Mouse (Mus musculus) right cerebral cortex, postnatal 36 days (tissue): ENCODE measurements at regions not wholly inside any gene's neighbourhood (a gene's known extent, or its start where the extent isn't known, plus 50 kb on each side); places are given as distances from the start of the nearest gene placed in this dataset.
A peak's percentile ranks its signal among the peaks of the same experiment; 100 is the strongest.

ENCODE experiments used
- DNase-seq, 2 experiments: peaks; one replicate each; pipeline ENCODE4 v3.0.0; 2022; ENCODE audit warnings: low spot score in 2 of 2, mixed read lengths in 1 of 2

DNA sequence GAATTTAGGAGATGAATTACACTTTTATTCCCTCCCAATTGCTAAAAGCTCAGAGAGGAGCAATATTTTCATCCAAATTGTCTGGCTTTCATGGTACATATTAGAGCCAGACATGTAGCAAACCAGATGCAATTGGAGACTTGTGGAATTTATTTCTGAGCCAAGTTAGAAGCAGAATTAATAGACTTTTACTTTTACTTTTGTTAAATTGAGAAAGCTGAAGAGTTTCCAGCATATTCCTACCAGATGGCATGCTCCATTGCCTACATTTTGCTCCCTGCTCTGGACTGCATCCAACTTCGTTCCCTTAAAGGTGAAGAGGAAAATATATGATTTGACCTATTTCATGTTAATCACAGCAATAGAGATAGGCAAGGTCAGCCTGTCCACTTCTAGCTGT, 646.4 kb upstream of the Slit2 start:
- no peak for DNase-seq

- peak in 1 of 2 experiments; percentile 2 for DNase-seq
Measured at GRCm38 (mm10) chr5:47339807-47340206, 643.1 kb upstream of the Slit2 start.

- DNase-seq: no peak
Measured at GRCm38 (mm10) chr5:47370184-47370583, 612.8 kb upstream of the Slit2 start.

- no peak for DNase-seq
Measured at GRCm38 (mm10) chr5:47385930-47386329, 597.0 kb upstream of the Slit2 start.

DNA sequence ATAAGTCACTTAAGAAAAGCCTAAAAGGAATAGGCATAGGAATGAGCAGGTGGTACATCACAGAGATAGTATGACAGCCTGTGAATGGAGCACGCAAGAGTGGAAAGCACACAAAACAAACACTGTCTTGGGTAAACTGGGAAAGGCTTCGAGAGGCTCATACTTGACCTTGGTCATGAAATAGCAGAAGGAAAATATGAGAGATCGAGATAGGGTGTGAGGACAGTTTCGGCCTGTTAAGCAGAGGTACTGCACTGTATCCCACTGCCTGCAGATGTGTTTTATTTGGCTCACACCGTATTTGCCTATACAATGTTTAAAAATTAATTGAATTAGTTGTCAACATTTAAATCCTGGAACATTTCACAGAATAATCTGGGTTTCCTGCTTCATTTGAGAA, 596.2 kb upstream of the Slit2 start:
- no peak for DNase-seq

GRCm38 (mm10) chr5:47390735-47391134, 592.2 kb upstream of the Slit2 start:
- no peak for DNase-seq

DNA sequence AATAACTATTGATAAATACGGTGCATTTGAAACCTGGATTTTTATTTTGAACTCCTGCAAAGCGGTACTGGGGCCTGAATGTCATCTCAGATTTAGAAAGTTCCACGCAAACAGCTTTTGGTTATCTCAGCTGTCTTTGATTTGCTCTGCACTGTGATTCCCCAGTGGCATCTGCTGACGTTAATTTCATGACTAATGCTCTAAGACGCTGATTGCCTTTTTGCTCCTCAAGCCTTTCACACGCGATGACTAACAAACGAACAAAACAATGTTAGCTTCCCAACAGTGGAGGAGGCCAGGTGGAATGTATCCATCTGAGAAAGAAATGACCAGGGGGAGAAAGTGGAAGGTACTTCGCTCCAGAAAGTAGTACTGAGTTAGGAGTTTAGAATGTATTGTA, 586.1 kb upstream of the Slit2 start:
- no peak for DNase-seq

- no peak for DNase-seq
Measured at GRCm38 (mm10) chr5:47421916-47422315, 561.0 kb upstream of the Slit2 start.

- DNase-seq: no peak
Measured at GRCm38 (mm10) chr5:47426040-47426439, 556.9 kb upstream of the Slit2 start.

GRCm38 (mm10) chr5:47426467-47426866, 556.5 kb upstream of the Slit2 start:
- DNase-seq: no peak

- no peak for DNase-seq
Measured at GRCm38 (mm10) chr5:47429217-47430172, 553.4 kb upstream of the Slit2 start.

DNA sequence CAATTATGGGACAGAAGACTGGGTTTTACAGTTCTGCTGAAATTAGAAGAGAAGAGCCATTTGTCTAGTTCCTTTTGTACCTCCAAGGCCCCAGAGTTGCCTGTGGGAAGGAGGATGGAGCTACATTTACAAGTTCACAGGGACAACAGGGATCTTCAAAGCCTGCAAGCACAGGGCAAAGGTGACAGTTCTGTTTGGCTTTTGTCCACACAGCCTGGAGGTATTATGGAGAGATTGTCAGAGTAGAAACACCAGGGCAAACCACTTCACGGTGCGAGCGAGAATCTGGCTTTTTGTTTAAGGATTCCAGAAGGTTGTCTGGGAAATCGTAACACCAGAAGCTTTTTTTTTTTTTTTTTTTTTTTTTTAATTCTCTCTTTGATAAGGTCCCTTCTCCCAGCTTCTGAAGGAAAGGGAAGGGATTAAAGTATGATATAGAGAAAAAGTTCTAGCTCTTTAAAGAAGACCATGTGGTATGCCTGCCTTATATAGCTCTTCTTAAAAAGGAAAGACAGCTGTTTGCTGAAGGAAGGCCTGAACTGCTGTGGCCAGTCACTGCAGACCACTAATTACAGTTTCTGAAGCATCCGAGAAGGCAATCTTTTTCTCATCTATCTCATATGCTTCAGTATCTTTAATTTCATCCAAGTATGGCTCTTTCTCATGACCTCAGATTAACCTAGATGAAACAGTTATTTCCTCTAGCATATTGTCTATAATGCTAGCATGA, 551.2 kb upstream of the Slit2 start:
- no peak for DNase-seq

GRCm38 (mm10) chr5:47436455-47436854, 546.5 kb upstream of the Slit2 start:
- DNase-seq: no peak

DNA sequence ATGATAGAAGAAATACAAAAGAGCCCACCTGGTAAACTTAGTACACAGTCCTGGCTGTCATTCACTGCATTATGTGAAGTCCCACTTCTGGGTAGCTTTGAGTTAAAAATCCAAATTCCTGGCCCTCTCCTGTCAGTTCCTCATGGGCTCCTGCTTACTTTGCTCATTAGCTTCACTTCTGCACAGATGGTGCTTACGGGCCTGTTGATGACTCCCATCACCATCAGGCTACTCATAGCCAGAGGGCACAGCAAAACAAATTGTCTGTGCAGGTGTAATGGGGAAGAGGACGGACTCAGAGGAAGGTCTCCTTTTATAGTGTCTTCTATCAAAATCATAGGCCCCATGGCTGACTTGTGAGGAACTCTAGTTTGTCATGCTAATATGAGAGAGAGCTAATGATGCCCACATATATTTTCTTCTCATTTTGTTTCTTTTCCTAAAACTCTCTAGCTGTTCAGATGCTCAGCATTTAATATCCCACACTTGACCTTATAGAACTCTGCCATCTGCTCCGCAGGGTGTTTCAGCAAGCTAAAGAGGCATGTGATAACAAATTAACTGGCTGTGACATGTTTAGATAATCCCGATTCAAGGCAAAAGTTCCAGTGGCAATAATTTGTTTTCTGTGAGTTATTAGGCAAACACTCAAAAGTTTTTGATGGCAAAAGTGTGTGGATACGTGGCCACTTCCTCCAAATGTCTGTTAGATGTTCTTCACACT, 536.5 kb upstream of the Slit2 start:
- DNase-seq: no peak

GRCm38 (mm10) chr5:47464848-47465247, 518.1 kb upstream of the Slit2 start:
- no peak for DNase-seq

- no peak for DNase-seq
Measured at GRCm38 (mm10) chr5:47469394-47469793, 513.5 kb upstream of the Slit2 start.

GRCm38 (mm10) chr5:47472027-47472825, 510.7 kb upstream of the Slit2 start:
- no peak for DNase-seq

- DNase-seq: no peak
Measured at GRCm38 (mm10) chr5:47479908-47480307, 503.0 kb upstream of the Slit2 start.

GRCm38 (mm10) chr5:47496218-47496617, 486.7 kb upstream of the Slit2 start:
- no peak for DNase-seq

GRCm38 (mm10) chr5:47502764-47503416, 480.0 kb upstream of the Slit2 start:
- no peak for DNase-seq
